ENCODE assay signal across 8 mouse cellular contexts in genomic region chr2:5845826-5846225, GRCm38 (mm10). TPM values are rescaled to one million over a fixed set of nuclear protein-coding genes. Genes with fewer than 3 reads are reported as not detected.
DNase-seq lines count a peak whose midpoint lies in the region; ATAC-seq and TF ChIP-seq lines count a peak whose summit lies in the region.

No protein-coding gene starts in this region.

- peak overlapping the region; percentile 100 for H3K4me3 ChIP-seq in lung, adult 2 months (replicated peaks; ENCODE audit: extremely low read depth, low read depth, low read length)
- H3K4me3 ChIP-seq in cortical plate, adult 2 months (ENCODE audit: insufficient read depth, low read length), result peak overlapping the region; percentile 72; the same call in 1 of the 2 replicates
- H3K4me3 ChIP-seq in intestine, embryonic 15.5 days (replicated peaks), result peak overlapping the region; percentile 63
- H3K4me3 ChIP-seq in neural tube, embryonic 14.5 days (ENCODE audit: low read depth, low read length), result peak overlapping the region; percentile 53

- no peak for TF ChIP-seq POLR2A in lung, adult 2 months (IDR thresholded peaks at IDR 0.05; ENCODE audit: borderline replicate concordance, extremely low read depth, low read depth, low read length)
- TF ChIP-seq POLR2A in cortical plate, adult 2 months (IDR thresholded peaks at IDR 0.05; ENCODE audit: extremely low read depth, insufficient read depth, low read length), result no peak

- WGBS in lung, adult 2 months, result 11% methylated on average over 4 of the region's 4 CpGs
- 14% methylated on average over 4 of the region's 4 CpGs for WGBS in intestine, embryonic 15.5 days
- WGBS in neural tube, embryonic 14.5 days, result 39% methylated on average over 4 of the region's 4 CpGs

- DNase-seq in lung, adult 2 months, result no peak
- DNase-seq in lung, postnatal 10 days, result no peak
- no peak for DNase-seq in left cerebral cortex, adult 8-10 months (ENCODE audit: low spot score in 2 of 2)
- DNase-seq in left cerebral cortex, adult 11 months (ENCODE audit: low spot score), result no peak
- DNase-seq in adrenal gland, adult 18-20 months (ENCODE audit: low spot score in 2 of 2), result no peak

- TF ChIP-seq CTCF in lung, adult 2 months (IDR thresholded peaks at IDR 0.05; ENCODE audit: insufficient read depth, low read length), result no peak
- no peak for TF ChIP-seq CTCF in cortical plate, adult 2 months (IDR thresholded peaks at IDR 0.05; ENCODE audit: extremely low read depth, insufficient read depth, low read length)

- H3K36me3 ChIP-seq in intestine, embryonic 15.5 days, result peaks cover 11% of the 10 kb centered on the region
- peaks cover 6% of the 10 kb centered on the region; the same call in 1 of the 2 replicates for H3K36me3 ChIP-seq in neural tube, embryonic 14.5 days (ENCODE audit: control insufficient read depth, insufficient read depth, low read length)

- H3K9ac ChIP-seq in intestine, embryonic 15.5 days, result peak overlapping the region; percentile 87; the same call in 1 of the 2 replicates
- no peak overlapping the region for H3K9ac ChIP-seq in neural tube, embryonic 14.5 days (replicated peaks; ENCODE audit: low read depth, low read length)

- H3K4me2 ChIP-seq in intestine, embryonic 15.5 days (replicated peaks), result peak overlapping the region; percentile 52
- H3K4me2 ChIP-seq in neural tube, embryonic 14.5 days (ENCODE audit: low read depth, low read length), result peak overlapping the region; percentile 45

- no peak overlapping the region for H3K27ac ChIP-seq in cortical plate, adult 2 months (ENCODE audit: insufficient read depth, low read length)
- no peak overlapping the region for H3K27ac ChIP-seq in intestine, embryonic 15.5 days
- H3K27ac ChIP-seq in neural tube, embryonic 14.5 days (ENCODE audit: low read depth, low read length), result no peak overlapping the region

- no peaks in the 10 kb centered on the region for H3K4me1 ChIP-seq in lung, adult 2 months (ENCODE audit: control insufficient read depth, insufficient read depth, low read length)
- H3K4me1 ChIP-seq in cortical plate, adult 2 months (ENCODE audit: control insufficient read depth, insufficient read depth, low read length), result no peaks in the 10 kb centered on the region
- 0 out of 2 replicates have a peak, but pooled peaks cover 5% of the 10 kb centered on the region for H3K4me1 ChIP-seq in intestine, embryonic 15.5 days (replicated peaks)
- peaks cover 4% of the 10 kb centered on the region; the same call in 1 of the 2 replicates for H3K4me1 ChIP-seq in neural tube, embryonic 14.5 days (ENCODE audit: control insufficient read depth, insufficient read depth, low read length)

- no peaks in the 10 kb centered on the region for H3K27me3 ChIP-seq in intestine, embryonic 15.5 days (replicated peaks)
- H3K27me3 ChIP-seq in neural tube, embryonic 14.5 days (ENCODE audit: control insufficient read depth, insufficient read depth, low read length), result no peaks in the 10 kb centered on the region

- H3K9me3 ChIP-seq in intestine, embryonic 15.5 days, result no peaks in the 10 kb centered on the region
- no peaks in the 10 kb centered on the region for H3K9me3 ChIP-seq in neural tube, embryonic 14.5 days (ENCODE audit: control insufficient read depth, low read length)

- no peak for ATAC-seq in intestine, embryonic 15.5 days
- ATAC-seq in neural tube, embryonic 14.5 days (ENCODE audit: low read depth), result no peak

RNA-seq across cellular contexts. Expression of gene Cdc123, which starts 0.9 kb away (rescaled TPM):
- polyA plus RNA-seq in lung, adult 2 months (2012; rRNA removed), result 31.4 and 54.6 TPM in 2 replicates
- polyA plus RNA-seq in cortical plate, adult 2 months (2012; rRNA removed), result 118 and 126 TPM in 2 replicates
- polyA plus RNA-seq in intestine, embryonic 15.5 days (2015; fragmentation: Nextera tagmentation; extraction: Ambion mirVana), result 267 and 273 TPM in 2 replicates
- 241 and 270 TPM in 2 replicates for polyA plus RNA-seq in neural tube, embryonic 14.5 days (2014; fragmentation: Nextera tagmentation; extraction: Ambion mirVana)
- 100 to 1,000 TPM; 124 to 161 (median 146) TPM for total RNA-seq in left cerebral cortex, adult 8-10 months (2022)
- total RNA-seq in adrenal gland, adult 18-20 months (2021), result 100 to 1,000 TPM; 136 to 140 TPM

RNA-seq across cellular contexts. Expression of gene Nudt5, which starts 1.0 kb away (rescaled TPM):
- 3.8 and 6.9 TPM in 2 replicates for polyA plus RNA-seq in lung, adult 2 months (2012; rRNA removed)
- 11.4 and 12.4 TPM in 2 replicates for polyA plus RNA-seq in cortical plate, adult 2 months (2012; rRNA removed)
- 70.4 and 73.2 TPM in 2 replicates for polyA plus RNA-seq in intestine, embryonic 15.5 days (2015; fragmentation: Nextera tagmentation; extraction: Ambion mirVana)
- polyA plus RNA-seq in neural tube, embryonic 14.5 days (2014; fragmentation: Nextera tagmentation; extraction: Ambion mirVana), result 22.7 and 27.3 TPM in 2 replicates
- 10 to 100 TPM; 17.8 to 21.9 (median 19.9) TPM for total RNA-seq in left cerebral cortex, adult 8-10 months (2022)
- 10 to 100 TPM; 41.2 to 52.2 TPM for total RNA-seq in adrenal gland, adult 18-20 months (2021)

RNA-seq across cellular contexts. Expression of gene Gm13199, which starts 16.9 kb away (rescaled TPM):
- polyA plus RNA-seq in lung, adult 2 months (2012; rRNA removed), result 1.3 and 1.5 TPM in 2 replicates
- 4.9 and 6.5 TPM in 2 replicates for polyA plus RNA-seq in cortical plate, adult 2 months (2012; rRNA removed)
- 1.3 and 1.8 TPM in 2 replicates for polyA plus RNA-seq in intestine, embryonic 15.5 days (2015; fragmentation: Nextera tagmentation; extraction: Ambion mirVana)
- polyA plus RNA-seq in neural tube, embryonic 14.5 days (2014; fragmentation: Nextera tagmentation; extraction: Ambion mirVana), result 1.7 and 2.8 TPM in 2 replicates
- 1 to 10 TPM in 2 of 4 experiments, under 1 TPM in 2; 0.56 to 2.1 (median 1.1) TPM for total RNA-seq in left cerebral cortex, adult 8-10 months (2022)
- total RNA-seq in adrenal gland, adult 18-20 months (2021), result 1 to 10 TPM in 1 of 2 experiments, not detected in 1; 1.5 TPM

RNA-seq across cellular contexts. Expression of gene Sec61a2, which starts 49.4 kb away (rescaled TPM):
- 20.7 and 37.4 TPM in 2 replicates for polyA plus RNA-seq in lung, adult 2 months (2012; rRNA removed)
- polyA plus RNA-seq in cortical plate, adult 2 months (2012; rRNA removed), result 171 and 187 TPM in 2 replicates
- 62.3 and 64.8 TPM in 2 replicates for polyA plus RNA-seq in intestine, embryonic 15.5 days (2015; fragmentation: Nextera tagmentation; extraction: Ambion mirVana)
- polyA plus RNA-seq in neural tube, embryonic 14.5 days (2014; fragmentation: Nextera tagmentation; extraction: Ambion mirVana), result 134 and 144 TPM in 2 replicates
- total RNA-seq in left cerebral cortex, adult 8-10 months (2022), result 10 to 100 TPM; 78.9 to 85.8 (median 83.9) TPM
- 10 to 100 TPM; 31.9 to 32.2 TPM for total RNA-seq in adrenal gland, adult 18-20 months (2021)
